Mouse (Mus musculus): ENCODE data around the gene Pygo2.
"Not testable (repeated sequence)": the region's sequence is repeated elsewhere in the genome, so short reads cannot be mapped to it uniquely, and the experiment has no call there.

Gene Pygo2

DNA sequence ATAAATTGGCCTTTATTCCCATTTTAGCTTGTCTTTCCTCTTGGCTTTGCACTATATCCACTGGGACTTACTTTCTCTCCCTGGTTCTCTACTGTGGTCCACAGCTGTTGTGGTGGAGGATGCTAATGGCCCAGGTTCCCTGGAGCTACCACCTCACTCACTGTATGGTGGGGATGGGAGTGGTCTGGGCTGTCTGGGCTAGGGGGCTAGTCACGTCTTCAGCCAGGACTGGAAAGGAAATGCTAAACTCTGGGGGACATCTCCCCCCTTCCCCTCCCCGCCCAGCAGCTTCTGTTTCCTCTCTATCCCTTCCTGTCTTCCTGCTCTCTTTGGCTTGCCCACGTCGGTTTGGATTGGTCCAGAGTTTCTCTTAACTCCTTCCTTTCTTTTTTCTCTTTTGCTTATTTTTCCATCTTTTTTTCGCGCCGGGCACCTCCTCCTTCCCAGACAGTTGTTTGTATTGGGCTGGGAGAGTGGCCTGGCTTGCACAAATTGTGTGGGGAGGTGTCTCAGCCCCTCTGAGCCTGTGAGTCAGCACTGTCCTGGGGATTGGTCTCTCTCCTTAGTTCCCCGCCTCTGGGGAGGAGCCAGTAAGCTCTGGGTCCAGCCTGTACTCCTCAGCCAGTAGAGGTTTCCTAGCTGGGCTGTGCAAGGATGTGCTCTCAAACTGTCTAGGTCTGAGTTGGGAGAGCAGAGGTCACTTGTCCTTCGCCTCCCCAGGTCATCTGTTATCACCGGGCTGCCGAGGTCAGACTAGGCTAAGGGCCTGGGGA is 8.8 kb upstream of the Pygo2 start:
- POLR2A ChIA-PET = interaction anchor here (0.6 to 12.6 kb wide), 69 partner anchors 9 to 827 kb away, joined by 3 to 192 read pairs (median 5); partner anchors contain the start of genes Flad1 (in 3 of the 4), Pygo2 (in 3 of the 4), Pbxip1 (in 2 of the 4) and Pmvk (in 2 of the 4)

DNA sequence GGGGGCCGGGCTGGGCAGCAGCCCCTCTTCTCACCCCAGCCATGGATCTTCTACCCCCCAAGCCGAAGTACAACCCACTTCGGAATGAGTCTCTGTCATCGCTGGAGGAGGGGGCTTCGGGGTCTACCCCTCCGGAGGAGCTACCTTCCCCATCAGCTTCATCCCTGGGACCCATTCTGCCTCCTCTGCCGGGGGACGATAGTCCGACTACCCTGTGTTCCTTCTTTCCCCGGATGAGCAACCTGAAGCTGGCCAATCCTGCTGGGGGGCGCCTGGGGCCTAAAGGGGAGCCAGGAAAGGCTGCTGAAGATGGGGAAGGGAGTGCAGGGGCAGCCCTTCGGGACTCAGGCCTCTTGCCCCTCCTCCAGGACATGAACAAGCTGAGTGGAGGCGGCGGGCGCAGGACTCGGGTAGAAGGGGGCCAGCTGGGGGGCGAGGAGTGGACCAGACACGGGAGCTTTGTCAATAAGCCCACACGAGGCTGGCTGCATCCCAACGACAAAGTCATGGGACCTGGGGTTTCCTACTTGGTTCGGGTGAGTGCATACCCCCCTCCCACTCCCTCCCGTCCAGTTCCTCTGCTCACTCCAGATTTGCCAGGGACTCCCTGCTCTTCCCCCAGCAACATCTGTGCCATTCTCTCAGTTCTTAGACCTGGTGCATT is 8.1 kb upstream of the Pygo2 start:
- ChIA-PET POLR2A (interaction anchor here in 3 of 4 experiments (0.6 to 12.6 kb wide), 54 partner anchors 8 to 534 kb away, joined by 3 to 192 read pairs (median 5); partner anchors contain the start of genes Flad1 (in 3 of the 3), Pygo2 (in 3 of the 3), Pbxip1 (in 2 of the 3) and Pmvk (in 2 of the 3)), CTCF (interaction anchor here (0.5 to 3.5 kb wide), 22 partner anchors 8 to 1376 kb away, joined by 3 to 20 read pairs (median 4); partner anchors contain the start of genes Pmvk (in 2 of the 4) and Pygo2 (in 2 of the 4))

More for the DNA sequence above, 8.8 kb upstream of the Pygo2 start:
- CTCF ChIA-PET = interaction anchor here (0.5 to 3.5 kb wide), 29 partner anchors 9 to 1375 kb away, joined by 3 to 20 read pairs (median 4); partner anchors contain the start of genes Pmvk (in 2 of the 4), Pygo2 (in 2 of the 4), Flad1 (in 1 of the 4) and Pbxip1 (in 1 of the 4)

DNA sequence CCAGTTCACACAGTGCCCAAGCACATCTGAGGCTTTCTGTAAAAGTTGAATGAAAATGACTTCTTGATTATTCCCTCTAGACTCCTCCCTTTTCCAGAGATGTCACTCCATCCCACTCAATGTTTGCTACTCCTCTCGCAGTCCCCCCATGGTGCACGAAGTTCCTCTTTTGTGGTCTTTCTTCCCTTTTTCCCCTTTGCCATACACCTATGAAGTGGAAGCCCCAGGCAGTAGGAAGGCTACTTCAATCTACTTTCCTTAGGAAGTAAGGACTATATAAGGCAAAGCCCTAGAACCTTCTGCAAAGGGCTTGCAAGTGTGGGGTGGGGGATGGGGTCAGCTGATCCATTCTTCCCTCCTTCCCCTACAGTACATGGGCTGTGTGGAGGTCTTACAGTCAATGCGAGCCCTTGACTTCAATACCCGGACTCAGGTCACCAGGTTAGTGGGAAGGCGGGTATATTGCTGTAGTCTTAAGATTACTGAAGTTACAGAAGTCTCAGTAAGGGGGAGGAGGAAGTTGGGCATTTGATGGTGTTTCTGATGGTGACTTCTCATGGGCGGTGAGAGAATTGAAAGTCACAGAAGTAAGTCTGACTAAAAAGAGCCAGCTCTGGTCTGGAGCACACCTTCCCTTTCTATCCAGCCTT is 7.3 kb upstream of the Pygo2 start:
- ChIA-PET POLR2A (interaction anchor here in 3 of 4 experiments (0.7 to 12.6 kb wide), 29 partner anchors 8 to 83 kb away, joined by 3 to 192 read pairs (median 8); partner anchors contain the start of genes Flad1 (in 3 of the 3), Pygo2 (in 3 of the 3), Pmvk (in 2 of the 3) and Zbtb7b (in 2 of the 3)), CTCF (interaction anchor here in 3 of 4 experiments (0.7 to 3.5 kb wide), 8 partner anchors 26 to 314 kb away, joined by 3 to 20 read pairs (median 6); no protein-coding TSS in a partner anchor)

DNA sequence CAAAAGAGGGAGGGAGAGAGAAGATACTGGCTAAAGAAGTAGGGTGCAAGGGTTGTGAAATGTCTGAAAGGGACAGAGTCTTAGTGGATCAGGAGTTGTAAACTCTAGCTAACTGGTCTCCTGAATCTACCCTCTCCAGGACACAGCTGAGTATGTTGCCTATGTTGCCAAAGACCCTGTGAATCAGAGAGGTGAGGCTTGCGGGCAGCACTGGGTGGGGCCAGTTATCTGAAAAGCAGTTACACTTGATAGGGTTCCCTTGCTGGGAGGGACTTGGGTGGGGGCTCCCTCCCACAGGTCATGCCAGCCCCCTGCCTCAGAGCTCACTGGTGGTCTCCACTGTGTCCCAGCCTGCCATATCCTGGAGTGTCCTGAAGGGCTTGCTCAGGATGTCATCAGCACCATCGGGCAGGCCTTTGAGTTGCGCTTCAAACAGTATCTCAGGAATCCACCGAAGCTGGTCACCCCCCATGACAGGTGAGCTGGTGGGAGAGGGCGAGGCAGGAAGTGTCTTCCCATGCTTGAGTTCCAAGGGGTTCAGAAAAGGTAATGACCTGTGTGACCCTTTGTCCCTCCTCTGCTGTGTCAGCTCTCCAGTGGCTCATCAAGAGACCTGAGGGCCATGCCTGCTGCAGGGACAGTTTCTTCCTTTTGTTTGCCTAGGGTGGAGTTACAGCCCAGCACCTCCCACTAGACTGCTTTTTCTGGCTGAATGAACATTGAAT is 5.4 kb upstream of the Pygo2 start:
- CTCF ChIA-PET = interaction anchor here in 3 of 4 experiments (0.6 to 2.8 kb wide), 5 partner anchors 25 to 169 kb away, joined by 3 to 11 read pairs (median 10); partner anchors contain the start of genes Adam15 (in 1 of the 3) and Efna3 (in 1 of the 3)
- POLR2A ChIA-PET = interaction anchor here in 3 of 4 experiments (0.6 to 12.6 kb wide), 24 partner anchors 8 to 1100 kb away, joined by 3 to 192 read pairs (median 4); partner anchors contain the start of genes Pbxip1 (in 2 of the 3), Flad1 (in 1 of the 3), Glmp (in 1 of the 3) and Lenep (in 1 of the 3)

DNA sequence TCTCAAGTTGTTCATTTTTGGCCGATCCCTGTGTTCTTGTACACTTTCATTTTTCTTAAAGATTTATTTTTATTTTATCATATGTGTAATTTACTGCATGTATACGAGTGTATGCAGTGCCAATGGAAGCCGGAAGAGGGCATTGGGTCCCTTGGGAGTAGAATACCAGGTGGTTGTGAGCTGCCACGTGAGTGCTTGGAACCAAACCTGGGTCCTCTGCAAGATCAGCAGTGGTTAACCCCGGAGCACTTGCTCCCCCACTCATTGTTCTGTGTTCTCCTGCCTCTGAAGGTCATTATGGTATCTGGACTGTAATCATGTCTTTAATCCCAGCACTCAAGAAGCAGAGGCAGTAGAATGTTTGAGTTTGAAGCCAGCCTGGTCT is 4.9 kb upstream of the Pygo2 start:
- CTCF ChIA-PET = interaction anchor here (0.5 to 2.8 kb wide), 12 partner anchors 10 to 170 kb away, joined by 3 to 11 read pairs (median 5); partner anchors contain the start of genes Pbxip1 (in 2 of the 4), Adam15 (in 1 of the 4) and Pmvk (in 1 of the 4)
- POLR2A ChIA-PET = interaction anchor here in 3 of 4 experiments (0.7 to 12.6 kb wide), 26 partner anchors 9 to 270 kb away, joined by 3 to 192 read pairs (median 4); partner anchors contain the start of genes Pbxip1 (in 2 of the 3), Flad1 (in 1 of the 3), Lenep (in 1 of the 3) and Pmvk (in 1 of the 3)

DNA sequence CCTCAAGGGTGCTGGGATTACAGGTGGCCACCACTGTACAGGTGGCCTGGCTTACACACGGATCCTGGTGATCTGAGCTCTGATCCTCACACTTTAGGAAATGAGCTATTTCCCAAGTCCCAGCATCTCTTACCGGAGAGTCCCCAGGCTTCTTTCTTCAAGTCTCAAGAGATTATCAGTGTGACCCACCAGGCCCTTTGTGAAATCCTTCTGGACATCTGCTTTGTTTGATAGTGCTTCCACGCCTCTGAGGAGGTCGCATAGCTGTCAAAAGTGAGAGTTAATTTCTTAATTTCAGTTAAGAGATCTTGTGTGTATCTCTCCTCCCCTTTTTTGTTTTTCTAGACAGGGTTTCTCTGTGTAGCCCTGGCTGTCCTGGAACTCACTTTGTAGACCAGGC is 4.1 kb upstream of the Pygo2 start:
- CTCF ChIA-PET = interaction anchor here in 3 of 4 experiments (0.6 to 2.8 kb wide), 8 partner anchors 11 to 77 kb away, joined by 3 to 11 read pairs (median 6); partner anchors contain the start of gene Pbxip1 (in 1 of the 3)
- POLR2A ChIA-PET = interaction anchor here in 3 of 4 experiments (0.6 to 12.6 kb wide), 22 partner anchors 8 to 388 kb away, joined by 3 to 192 read pairs (median 4); partner anchors contain the start of genes Pbxip1 (in 2 of the 3), Flad1 (in 1 of the 3), Lenep (in 1 of the 3) and Pmvk (in 1 of the 3)

DNA sequence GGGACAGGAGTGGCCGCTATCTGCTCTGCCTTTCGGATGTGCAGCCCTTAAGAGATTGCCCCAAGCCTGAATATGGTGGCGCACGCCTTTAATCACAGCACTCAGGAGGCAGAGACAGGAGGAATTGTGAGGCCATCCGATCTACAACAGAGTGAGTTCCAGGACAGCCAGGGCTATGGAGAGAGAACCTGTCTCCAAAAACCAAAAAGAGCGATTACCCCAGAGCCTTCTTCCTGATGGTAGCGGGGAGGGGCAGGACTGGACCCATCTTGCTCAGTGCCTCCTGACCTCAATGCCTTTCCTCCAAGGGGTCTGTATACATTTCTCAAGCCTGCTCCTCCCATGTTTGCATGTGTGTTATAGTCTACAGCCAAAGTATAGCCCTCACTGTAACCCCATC is 993 bp upstream of the Pygo2 start:
- POLR2A ChIA-PET = interaction anchor here in 2 of 4 experiments (1.3 to 4.0 kb wide), 3 partner anchors 8 to 27 kb away, joined by 5 to 99 read pairs (median 44); partner anchors contain the start of genes Cks1b (in 1 of the 2) and Shc1 (in 1 of the 2)
- CTCF ChIA-PET = not testable (repeated sequence)

DNA sequence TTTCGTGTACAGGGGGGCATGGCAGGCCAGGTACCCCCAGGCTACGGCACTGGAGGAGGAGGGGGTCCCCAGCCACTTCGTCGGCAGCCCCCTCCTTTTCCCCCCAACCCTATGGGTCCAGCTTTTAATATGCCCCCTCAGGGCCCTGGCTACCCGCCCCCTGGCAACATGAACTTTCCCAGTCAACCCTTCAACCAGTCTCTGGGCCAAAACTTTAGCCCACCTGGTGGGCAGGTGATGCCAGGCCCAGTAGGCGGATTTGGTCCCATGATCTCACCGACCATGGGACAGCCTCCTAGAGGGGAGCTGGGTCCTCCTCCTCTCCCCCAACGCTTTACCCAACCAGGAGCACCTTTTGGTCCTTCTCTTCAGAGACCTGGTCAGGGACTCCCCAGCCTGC is 2.6 kb downstream of the Pygo2 start:
- ChIA-PET POLR2A (interaction anchor here in 3 of 4 experiments (0.8 to 10.3 kb wide), 15 partner anchors 9 to 54 kb away, joined by 3 to 99 read pairs (median 5); partner anchors contain the start of genes Cks1b (in 1 of the 3), Flad1 (in 1 of the 3) and Shc1 (in 1 of the 3)), CTCF (interaction anchor here in 1 of 4 experiments (0.7 to 3.4 kb wide), 3 partner anchors 11 to 36 kb away, joined by 3 to 23 read pairs (median 3); no protein-coding TSS in a partner anchor)

DNA sequence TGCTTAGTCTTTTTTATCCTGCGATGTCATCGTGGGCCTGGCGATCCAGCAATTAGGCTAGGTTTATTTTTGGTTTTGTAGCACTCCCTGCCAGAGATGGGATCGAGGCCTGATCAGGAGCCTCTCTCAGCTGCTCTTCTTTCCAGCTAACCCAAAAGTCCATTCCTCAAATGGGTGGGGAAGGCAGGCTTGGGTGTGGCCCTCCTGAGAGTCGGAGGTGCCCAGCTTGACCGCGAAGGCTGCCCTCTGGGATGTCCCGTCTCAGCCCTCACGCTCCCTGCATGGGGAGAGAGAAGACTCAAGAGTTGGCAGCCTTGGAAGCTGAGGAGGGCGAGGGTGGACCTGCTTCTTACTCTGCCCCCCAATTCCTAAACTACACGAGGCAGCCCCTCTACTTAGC is 4.5 kb downstream of the Pygo2 start:
- POLR2A ChIA-PET = interaction anchor here in 3 of 4 experiments (0.7 to 10.3 kb wide), 21 partner anchors 9 to 338 kb away, joined by 3 to 82 read pairs (median 4); partner anchors contain the start of genes Flad1 (in 2 of the 3), Cks1b (in 1 of the 3), Shc1 (in 1 of the 3) and Zbtb7b (in 1 of the 3)

DNA sequence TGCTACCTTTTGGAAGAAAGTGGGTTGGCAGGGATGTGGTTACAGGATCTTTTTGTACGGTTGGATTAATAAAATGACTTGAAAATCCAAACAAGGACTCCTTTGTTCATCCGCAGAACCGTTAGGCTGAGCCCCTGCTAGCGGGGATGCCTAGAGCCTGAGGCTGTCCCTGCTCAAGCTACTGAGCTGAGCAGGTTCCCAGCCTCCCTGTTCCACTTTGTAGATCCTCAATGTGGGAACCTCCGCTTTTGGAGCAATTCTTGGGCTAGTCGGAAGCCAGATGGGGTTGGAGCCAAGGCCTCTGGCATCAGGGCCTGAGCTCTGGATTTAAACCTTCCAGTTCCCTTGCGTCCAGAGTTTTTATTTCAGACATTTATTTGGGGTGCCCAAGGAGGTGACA is 5.0 kb downstream of the Pygo2 start:
- CTCF ChIA-PET = interaction anchor here (0.7 to 1.7 kb wide), 9 partner anchors 10 to 434 kb away, joined by 3 to 5 read pairs (median 3); no protein-coding TSS in a partner anchor
- POLR2A ChIA-PET = interaction anchor here in 3 of 4 experiments (0.7 to 10.3 kb wide), 19 partner anchors 9 to 338 kb away, joined by 3 to 82 read pairs (median 4); partner anchors contain the start of genes Flad1 (in 2 of the 3), Cks1b (in 1 of the 3), Shc1 (in 1 of the 3) and Zbtb7b (in 1 of the 3)

More for the DNA sequence above, 4.5 kb downstream of the Pygo2 start:
- CTCF ChIA-PET = interaction anchor here in 3 of 4 experiments (0.6 to 1.7 kb wide), 6 partner anchors 13 to 884 kb away, joined by 3 to 5 read pairs (median 4); no protein-coding TSS in a partner anchor

DNA sequence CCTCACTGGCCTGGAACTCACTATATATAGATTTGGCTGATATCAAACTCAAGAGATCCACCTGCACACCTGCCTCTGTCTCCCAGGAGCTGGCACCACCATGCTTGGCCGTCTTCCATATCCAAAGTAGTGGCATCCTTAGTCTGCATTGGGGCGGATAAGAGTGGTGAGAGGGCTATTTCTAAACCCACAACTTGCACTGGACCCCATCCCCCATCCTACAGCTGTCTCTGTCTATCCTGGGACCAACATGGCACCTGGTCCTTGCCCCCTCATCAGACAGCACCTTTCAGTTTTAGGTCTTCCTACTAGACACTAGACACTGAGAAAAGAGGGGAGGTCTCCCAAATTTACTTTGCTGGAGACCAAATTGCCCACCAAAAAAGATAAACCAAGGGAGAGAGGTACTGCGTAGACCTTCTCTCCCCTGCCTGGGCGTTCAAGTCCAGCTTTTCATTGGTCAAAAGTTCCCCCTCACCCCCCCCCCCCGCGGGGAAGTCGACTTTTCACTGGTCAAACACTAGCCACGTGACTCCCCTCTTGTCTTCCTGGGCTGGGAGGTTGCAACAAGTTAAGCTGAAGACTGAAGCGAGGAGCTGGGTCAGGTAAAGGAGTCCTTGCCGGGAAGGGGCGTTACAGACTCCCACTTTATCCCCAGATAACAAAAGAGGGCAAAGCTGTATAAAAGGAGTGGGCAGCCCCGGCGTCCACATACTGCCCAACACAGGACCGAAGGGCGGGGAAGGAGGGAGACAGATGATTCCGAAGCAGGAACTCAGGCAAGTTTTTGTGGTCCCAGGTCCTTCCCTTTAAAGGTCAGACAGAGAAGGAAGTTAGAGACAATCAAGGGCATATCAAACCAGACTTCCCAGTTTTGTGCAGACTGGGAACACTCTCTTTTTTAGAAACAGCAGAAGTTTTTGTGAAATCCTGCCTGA is 6.4 kb downstream of the Pygo2 start, which contains the start of gene Pbxip1:
TSS of gene Pbxip1 (plus strand) at position 531 of the 938 bp plus-strand sequence.
- ChIA-PET CTCF (interaction anchor here (0.5 to 2.4 kb wide), 35 partner anchors 11 to 1025 kb away, joined by 3 to 28 read pairs (median 4); partner anchors contain the start of genes Cks1b (in 1 of the 4), Krtcap2 (in 1 of the 4) and Shc1 (in 1 of the 4)), POLR2A (interaction anchor here (0.6 to 10.3 kb wide), 71 partner anchors 10 to 1676 kb away, joined by 3 to 82 read pairs (median 4); partner anchors contain the start of genes Pmvk (in 3 of the 4), Cks1b (in 2 of the 4), Kcnn3 (in 2 of the 4) and Shc1 (in 2 of the 4))

DNA sequence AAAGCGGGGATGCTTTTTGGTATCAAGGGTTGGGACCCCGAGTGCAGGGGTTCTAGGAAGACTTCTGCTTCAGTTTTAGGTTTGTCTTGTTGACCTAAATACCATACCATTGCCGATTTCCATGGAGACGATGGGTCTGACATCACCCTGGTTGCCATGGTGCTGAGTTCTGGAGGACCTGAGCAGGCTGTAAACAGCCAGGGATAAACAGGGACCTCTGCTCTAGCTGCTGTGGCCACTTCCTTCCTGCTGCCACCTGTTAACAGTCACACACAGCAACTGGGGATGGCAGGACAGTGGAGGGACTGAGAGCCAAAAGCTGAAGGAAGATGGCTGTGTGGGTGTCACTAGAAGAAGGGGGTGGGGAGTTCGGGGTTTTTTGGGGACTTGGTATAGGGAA is 7.3 kb downstream of the Pygo2 start:
- ChIA-PET POLR2A (interaction anchor here (0.7 to 10.3 kb wide), 32 partner anchors 10 to 286 kb away, joined by 3 to 82 read pairs (median 7); partner anchors contain the start of genes Pmvk (in 3 of the 4), Cks1b (in 2 of the 4), Shc1 (in 2 of the 4) and Efna3 (in 1 of the 4)), CTCF (interaction anchor here (0.6 to 2.4 kb wide), 11 partner anchors 11 to 59 kb away, joined by 3 to 28 read pairs (median 6); no protein-coding TSS in a partner anchor)

DNA sequence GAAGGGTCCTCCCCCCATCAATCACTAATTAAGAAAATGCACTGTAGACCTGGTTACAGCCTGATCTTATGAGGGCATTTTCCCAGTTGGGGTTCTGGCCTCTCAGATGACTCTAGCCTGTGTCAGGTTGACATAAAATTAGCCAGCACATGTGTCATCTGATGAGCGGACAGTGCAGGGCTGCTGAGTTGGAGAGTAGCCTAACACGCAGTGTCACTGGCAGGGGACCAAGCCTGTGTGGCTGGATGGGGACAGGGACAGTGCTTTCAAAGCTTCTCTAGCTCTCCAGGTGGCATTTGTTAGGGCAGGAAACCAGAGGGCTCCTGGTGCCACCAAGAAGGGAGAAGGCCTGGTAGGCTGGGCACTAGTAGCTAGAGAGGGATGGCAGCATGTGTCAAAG is 10.7 kb downstream of the Pygo2 start:
- CTCF ChIA-PET = interaction anchor here in 2 of 4 experiments (0.6 to 1.9 kb wide), 2 partner anchors 9 to 16 kb away, joined by 3 to 5 read pairs; no protein-coding TSS in a partner anchor

More for the DNA sequence above, 10.7 kb downstream of the Pygo2 start:
- POLR2A ChIA-PET = interaction anchor here in 2 of 4 experiments (0.6 to 1.3 kb wide), 3 partner anchors 9 to 163 kb away, joined by 3 to 7 read pairs (median 3); no protein-coding TSS in a partner anchor

Data from embryonic stem cell, embryonic (primary cell).